Mouse (Mus musculus): Measurements from ENCODE around the gene Dnah8. TPM values are rescaled to one million over a fixed set of nuclear protein-coding genes. Genes with fewer than 3 reads are reported as not detected.

Dnah8 gene
- total RNA-seq, 2 experiments from 2014 or later, result 23.5 to 90.6 TPM

DNA sequence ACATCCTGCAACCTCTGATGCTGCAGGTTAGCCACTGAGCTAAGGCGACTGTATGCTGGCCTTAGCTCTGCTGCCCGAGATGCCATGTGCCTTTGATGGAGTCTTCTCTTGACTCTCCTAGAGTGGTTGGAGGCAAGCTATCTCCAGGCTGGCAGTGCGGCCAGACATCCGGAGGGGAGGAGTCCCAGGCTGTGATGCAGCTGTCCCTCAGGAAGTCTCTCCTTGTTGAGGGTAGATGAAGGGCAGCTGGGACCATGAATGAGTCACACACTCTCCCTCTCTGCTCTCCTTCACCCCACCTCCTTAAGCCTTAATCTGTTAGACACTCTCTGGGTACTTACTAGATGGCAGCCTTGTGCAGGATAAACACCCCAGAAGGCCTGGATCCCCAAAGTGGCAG is 283.4 kb downstream of the Dnah8 start:
- no peak; the same call in 1 of the 2 replicates for ATAC-seq (replicated peaks; ENCODE audit: low FRiP score, low TSS enrichment, poor library complexity, severe bottlenecking)

DNA sequence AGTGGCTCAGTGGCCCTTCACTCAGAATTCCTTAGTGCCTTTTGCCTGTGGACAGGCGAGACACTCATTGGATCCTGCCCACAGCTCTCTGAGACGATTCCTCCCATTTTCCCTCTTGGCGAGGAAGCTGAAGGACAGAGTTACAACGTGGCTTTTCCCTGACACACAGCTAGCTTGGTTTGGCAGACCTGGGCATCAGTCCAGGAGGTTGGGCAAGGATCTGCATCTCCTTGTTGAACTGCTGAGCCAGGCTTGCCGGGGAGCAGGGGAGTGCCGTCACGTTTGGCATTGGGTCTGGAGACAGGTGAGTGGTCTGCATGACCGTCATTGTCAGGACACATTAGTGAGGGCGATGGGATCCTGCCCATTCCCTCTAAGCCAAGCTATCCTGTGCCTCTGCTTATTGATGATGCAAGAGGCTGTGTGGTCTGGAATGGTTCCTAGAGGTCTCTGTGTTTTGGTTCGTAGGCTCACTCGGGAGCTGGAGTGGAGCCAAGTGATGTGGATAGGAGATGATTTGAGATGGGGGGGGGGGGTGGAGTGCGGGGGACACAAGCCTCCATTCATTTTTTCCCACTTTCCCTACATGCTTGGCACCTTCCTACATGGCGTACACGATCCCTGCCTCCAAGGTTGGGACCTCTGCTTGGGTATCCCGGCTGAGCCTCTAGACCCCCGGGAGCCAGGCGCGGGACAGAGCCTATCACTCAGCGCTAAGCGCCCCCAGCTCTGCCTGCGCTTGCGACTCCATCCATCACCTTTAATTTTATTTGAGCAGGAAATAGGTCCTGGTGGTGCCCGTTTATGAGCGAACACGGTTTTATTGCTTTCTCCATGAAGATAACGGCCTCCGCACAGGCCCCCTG is 286.9 kb downstream of the Dnah8 start:
- ATAC-seq (replicated peaks; ENCODE audit: low FRiP score, low TSS enrichment, poor library complexity, severe bottlenecking), result no peak

DNA sequence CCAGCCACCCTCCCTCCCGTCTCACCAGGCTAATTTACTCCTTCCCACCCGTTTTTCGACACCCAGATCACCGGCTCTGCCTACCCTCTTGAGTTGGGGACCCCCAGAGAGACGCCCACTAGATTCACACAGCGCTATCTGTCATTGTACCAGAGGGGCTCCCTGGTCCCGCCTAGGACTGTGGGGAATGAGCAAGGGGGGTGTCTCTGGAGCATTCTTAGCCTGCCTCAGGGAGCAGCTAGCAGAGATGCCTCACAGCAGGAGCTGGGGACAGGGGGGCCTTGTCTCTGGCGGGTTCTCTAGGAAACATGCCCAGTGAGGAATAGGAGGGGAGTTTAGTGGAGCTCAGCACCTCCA is 287.6 kb downstream of the Dnah8 start:
- ATAC-seq (replicated peaks; ENCODE audit: low FRiP score, low TSS enrichment, poor library complexity, severe bottlenecking), result no peak

GRCm38 (mm10) chr17:30912536-30912935 is 288.4 kb downstream of the Dnah8 start:
- ATAC-seq (replicated peaks; ENCODE audit: low FRiP score, low TSS enrichment, poor library complexity, severe bottlenecking), result no peak

DNA sequence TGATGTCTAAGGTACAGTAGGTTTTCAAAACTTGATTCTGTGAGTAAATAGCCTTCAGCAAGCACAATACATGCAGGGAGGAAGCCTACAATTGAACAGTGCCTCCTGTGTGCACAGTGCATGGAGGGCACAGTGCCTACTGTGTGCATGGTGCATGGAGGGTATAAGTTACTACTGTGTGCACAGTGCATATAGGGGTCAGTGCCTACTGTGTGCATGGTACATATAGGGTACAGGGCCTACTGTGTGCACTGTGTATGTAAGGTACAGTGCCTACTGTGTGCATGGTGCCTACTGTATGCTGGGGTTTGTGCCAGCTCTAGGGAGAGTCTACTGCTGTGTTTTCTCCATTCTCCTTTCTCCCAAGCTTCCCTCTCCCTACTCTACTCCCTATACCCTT is 290.1 kb downstream of the Dnah8 start:
- no peak for ATAC-seq (replicated peaks; ENCODE audit: low FRiP score, low TSS enrichment, poor library complexity, severe bottlenecking)

GRCm38 (mm10) chr17:30923566-30923965 is 299.4 kb downstream of the Dnah8 start:
- ATAC-seq (replicated peaks; ENCODE audit: low FRiP score, low TSS enrichment, poor library complexity, severe bottlenecking), result no peak

Other genes with a start within 250 kb of the Dnah8 start
- gene Btbd9, start 47.9 kb upstream of the Dnah8 start, total RNA-seq (2014; fragmentation: Nextera tagmentation), result 19.8 and 34.0 TPM in 2 replicates
- gene Btbd9, start 47.9 kb upstream of the Dnah8 start, total RNA-seq (2017), result 8.5 and 22.3 TPM in 2 replicates
- 162 and 174 TPM in 2 replicates for gene Glo1, start 2.5 kb downstream of the Dnah8 start, total RNA-seq (2014; fragmentation: Nextera tagmentation)
- 182 and 194 TPM in 2 replicates for gene Glo1, start 2.5 kb downstream of the Dnah8 start, total RNA-seq (2017)